Mouse (Mus musculus): ENCODE measurements around the gene Surf4.
"Not testable (repeated sequence)": the region's sequence is repeated elsewhere in the genome, so short reads cannot be mapped to it uniquely, and the experiment has no call there.

DNA sequence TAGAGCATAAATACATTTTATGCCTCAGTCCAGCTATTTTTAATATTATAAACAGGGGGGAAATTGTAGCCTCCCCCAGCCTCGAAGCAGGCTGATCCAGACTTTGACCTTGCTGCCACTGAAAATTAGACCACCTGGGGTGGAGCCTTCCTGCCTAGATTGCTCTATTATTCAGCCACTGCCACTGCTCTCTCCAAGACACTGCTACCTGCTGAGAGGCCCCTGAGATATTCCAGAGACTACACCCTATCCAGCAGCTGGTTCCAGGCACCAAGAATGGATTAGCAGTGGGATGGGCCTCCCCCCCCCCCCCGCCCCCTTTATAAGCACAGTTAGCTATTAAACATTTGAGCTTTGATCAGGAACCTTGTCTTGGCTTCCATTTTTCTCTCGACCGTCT is 47.6 kb downstream of the Surf4 start:
- TF ChIP-seq POLR2A (IDR thresholded peaks at IDR 0.05; ENCODE audit: borderline replicate concordance, control insufficient read depth, low read depth, low read length); CTCF (IDR thresholded peaks at IDR 0.05; ENCODE audit: control insufficient read depth, insufficient read depth, low read length): not testable (repeated sequence)

Measured in bone marrow, adult 2 months (tissue).